Mouse (Mus musculus): ENCODE results near the gene Gm47791.
A peak's percentile ranks its signal among the peaks of the same experiment; 100 is the strongest.

The Gm47791 gene

DNA sequence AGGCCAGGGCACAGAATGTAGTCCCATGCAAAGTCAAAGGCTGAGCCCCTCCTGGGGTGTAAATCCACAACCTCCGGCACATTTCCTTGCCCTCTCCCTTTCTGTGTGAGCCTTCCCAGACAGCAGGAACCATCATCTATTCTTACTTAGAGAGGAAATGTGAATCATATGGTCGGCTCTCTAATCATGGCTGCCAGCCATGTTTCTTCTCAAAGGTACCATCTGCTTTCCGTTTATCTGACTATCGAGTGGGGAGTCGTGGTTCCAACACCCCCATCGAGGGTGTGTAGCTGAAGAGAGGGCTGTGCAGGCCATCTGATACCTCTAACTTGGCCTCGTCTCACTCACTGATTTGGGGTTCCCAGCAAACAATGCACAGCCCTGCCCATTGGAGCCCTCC, 17.0 kb upstream of the Gm47791 start:
- DNase-seq (ENCODE audit: extremely low read depth, insufficient read length, low spot score): no peak

DNA sequence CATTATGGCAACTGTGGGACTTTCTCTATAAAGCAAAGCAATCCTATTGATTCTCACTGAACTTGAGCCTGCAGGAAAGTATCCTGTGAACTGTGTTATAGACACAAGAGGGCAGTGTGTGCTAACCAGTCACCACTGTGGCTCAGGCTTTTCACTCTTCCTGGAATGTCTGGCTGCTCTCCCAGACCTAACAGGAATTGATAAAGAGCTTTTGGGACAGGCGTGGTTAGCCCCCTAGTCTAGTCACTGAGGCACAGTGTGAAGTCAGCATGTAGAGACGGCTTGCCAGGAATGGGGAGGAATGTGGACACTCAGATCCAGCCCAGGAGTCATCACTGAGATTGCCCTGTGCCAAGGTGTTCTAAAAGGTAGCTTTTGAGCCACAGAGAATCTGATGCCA, 16.4 kb upstream of the Gm47791 start:
- DNase-seq (ENCODE audit: extremely low read depth, insufficient read length, low spot score): peak; percentile 61

DNA sequence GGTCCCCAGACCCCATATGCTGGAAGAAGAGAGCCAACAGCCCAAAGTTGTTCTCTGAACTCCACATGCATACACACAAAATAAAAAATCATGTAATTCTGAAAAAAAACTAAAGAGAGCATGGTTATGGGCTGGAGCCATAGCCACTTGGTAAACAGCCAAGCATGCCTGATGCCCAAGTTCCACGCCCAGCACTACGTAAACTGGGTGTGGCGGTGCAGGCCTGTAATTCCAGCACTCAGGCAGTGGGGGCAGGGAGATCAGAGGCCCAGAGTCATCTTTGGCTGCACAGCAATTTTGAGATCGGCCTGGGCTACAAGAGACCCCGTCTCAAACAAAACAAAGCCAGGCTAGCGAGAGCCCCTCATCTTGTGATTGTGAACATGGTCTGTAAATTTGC, 14.5 kb upstream of the Gm47791 start:
- peak; percentile 40 for DNase-seq (ENCODE audit: extremely low read depth, insufficient read length, low spot score)

DNA sequence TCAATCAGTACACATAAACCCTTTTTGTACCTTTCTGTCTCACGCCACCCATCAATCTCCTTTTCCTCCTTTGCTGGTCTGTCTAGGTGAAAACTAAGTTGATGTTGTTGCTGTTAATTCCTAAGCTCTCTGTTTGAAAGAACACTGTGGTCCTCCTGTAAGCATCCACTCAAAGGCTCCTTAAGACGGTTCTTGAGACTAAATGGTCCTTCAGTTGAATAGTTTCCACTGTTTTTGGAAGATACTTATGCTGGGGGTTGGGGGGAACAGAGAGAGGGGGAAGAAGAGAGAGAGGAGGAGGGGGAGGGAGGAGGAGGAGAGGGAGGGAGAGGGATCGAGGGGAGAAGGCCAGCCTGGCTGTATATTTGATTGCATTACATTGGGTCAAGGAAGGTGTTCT, 12.5 kb upstream of the Gm47791 start:
- DNase-seq (ENCODE audit: extremely low read depth, insufficient read length, low spot score): no peak

DNA sequence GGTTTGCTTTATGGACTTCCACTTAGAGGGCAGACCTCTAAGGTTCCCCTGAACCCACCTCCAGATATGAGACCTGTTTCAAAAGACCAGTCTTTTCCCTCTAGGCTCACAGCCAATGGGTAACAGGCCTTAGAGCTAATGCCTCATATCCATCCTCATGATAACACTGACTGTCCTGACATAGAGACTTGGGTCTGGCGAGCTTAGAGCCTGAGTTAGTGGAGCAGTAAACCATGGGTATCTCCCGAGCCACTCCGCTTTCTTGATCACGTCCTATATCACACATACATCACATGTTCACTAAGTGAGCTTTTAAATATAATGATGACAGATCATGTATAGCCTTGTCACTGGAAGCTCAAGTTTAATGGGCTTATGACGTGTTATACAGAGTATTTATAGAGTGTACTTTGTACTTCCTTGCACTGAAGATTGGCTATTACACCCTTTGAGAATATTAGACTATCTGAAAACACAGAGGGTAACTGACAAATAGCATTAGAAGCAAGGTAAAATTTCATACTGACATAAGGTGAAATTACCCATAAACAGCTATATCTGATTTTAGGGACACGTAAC, 8.4 kb upstream of the Gm47791 start:
- no peak for DNase-seq (ENCODE audit: extremely low read depth, insufficient read length, low spot score)

DNA sequence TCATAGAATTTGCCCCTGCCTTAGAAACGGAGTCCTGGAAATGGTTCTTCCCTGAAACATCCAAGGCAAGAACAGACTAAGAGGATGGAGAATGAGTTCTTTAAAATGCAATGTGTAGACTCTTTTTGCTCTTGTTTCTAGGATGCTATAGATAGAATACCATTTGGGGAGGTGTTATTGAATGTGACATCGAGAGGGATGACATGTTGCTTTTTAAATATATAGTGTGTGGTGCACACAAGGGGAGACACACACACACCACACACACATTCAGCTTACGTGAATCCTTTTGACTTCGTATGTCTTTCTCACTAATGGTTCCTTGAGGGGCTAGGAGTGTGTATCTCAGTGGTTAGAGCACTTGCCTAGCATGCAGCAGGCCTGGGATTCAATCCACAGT, 4.2 kb upstream of the Gm47791 start:
- no peak for DNase-seq (ENCODE audit: extremely low read depth, insufficient read length, low spot score)

DNA sequence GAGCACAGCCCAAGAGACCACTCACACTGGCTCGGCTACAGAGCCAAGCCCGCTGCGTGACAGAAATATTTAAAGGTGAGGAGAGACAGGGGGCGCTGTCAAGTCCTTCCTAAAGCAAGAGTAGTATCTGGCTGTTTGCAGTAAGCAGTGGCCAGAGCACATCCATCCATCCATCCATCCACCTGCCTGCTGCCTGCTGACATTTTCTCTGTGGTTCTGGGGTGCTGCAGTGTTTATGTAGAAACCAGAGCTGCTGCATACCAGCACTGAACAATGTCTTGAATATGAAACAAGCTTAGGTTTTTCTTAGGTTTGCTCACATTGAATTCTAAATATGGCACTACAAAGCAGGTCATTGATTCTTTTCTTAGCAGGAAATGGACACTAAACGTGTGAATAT, 2.2 kb upstream of the Gm47791 start:
- DNase-seq (ENCODE audit: extremely low read depth, insufficient read length, low spot score): no peak

DNA sequence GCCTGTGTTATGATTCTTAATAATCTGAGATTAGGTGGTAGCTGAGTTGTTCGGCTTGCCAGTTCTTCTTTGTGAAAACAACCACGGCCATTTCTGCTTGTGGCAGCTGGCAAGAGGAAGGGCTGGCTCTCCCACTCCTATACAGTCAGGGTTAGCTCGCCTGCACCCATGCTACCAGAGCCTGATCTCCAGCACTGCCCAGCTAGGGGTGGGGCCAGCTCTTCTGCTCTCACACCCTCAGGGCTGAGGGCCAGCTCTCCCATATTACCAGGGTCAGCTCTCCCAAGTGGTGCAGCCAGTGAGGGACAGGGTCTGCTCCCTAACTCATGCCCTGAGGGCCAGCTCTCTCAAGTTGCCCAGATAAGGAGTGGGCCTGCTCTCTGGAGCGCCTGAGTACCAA, 1.4 kb upstream of the Gm47791 start:
- DNase-seq (ENCODE audit: extremely low read depth, insufficient read length, low spot score): no peak

DNA sequence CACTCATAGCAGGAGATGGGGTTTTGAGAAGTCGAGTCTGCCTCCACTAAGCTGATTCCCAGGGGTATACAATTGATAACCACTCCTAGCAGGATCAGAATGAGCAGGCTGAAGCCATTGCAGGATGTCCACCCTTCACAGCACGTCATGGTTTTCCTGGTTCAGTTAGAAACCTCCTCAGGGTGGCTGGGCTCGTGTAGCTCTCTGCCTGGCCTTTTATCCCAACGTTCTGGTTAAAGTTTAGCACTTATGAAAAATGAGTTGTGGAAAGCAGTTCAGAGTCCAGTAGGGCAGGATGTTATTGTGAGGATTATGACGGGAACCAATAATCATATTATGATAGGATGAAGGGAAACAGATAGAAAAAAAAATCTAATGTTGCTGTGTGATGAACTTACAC, 2.8 kb downstream of the Gm47791 start, which contains the start of gene Tm4sf20:
Gene Tm4sf20 (minus strand): TSS at position 193 of the 400 bp plus-strand sequence.
- no peak for DNase-seq (ENCODE audit: extremely low read depth, insufficient read length, low spot score)

DNA sequence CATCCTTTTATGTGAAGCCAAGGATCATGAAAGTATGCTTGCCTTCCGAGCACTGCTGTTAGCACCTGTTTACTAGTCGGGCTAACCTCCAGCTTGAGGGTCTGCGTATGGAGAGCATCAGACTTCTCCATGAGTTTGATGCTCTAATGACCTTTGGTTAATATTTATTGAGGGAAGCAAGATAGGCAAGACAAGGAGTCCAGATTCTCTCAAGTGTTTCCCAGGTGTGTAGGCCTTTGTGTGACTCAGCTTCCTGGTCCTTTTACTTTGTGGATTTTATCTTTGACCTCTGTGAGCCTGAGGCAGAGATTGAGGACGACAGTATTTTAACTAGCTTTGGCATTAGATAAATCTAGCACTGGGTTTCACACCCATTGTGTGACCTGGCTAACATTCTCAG, 4.4 kb downstream of the Gm47791 start:
- no peak for DNase-seq (ENCODE audit: extremely low read depth, insufficient read length, low spot score)

DNA sequence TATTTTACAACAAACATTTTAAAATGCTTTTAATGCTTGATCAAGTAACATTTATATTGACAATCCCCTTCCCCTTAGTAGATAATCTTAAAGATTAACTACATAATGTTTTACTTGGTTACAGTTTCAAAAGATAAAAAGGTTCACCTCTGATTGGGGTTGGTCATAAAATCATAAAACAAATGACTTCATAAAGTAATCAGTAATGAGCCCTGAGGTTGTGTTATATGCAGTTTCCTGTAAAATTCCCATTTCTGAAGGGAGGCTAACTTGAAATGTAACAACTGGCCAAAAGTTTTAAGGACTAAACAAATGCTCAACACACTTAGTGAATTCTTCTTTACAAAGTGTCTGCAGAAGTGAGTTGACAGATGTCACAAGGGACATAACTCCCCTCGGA, 4.8 kb downstream of the Gm47791 start:
- no peak for DNase-seq (ENCODE audit: extremely low read depth, insufficient read length, low spot score)

DNA sequence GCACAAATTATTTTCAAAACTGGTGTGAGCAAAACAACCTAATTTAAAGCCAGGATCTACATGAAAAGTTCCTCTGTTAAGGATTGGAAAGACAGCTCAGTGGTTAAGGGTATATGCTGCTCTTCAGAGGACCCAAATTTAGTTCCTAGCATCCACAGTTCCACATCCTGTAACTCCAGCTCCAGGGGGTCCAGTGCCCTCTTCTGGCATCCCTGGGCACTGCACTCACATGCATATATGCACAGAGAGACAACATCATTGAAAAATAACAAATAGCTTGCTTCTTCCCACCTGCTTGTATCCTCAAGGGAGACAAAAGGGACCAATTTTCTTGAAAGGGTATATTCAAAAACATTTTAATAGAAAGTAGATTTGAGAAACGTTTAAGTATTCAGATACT, 8.8 kb downstream of the Gm47791 start:
- DNase-seq (ENCODE audit: extremely low read depth, insufficient read length, low spot score): no peak

DNA sequence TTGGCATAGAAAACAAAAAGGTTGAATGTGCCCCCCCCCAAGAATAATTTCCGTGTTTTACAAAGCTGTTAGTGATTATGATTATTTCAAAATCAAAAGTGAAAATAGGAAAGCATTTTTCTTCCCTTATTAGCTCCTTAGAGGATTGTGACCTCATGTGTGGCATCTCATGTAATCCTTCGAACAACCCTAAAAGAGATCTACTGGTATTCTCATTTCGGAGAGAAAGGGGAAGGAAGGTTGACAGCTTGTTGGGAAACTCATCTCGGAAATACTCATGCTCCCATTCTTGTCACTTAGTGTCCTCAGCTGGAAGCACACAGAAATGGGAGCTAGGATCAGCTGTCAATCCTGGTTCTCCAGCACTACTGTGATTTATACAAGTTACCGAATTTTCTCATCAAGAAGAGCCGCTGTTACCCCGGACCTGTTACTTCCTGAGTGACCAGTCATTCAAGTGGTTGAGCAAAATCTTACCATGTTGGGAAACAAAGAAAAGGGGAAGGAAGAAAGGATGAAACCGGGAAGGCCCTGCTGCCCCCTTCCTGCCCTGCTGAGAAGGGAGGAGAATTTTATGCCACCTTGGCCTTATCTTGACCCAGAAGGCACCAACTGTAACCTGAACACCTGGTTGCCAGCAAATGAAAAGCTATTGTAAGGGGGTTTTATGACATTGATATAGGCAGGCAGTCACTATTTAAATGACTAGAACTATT, 9.4 kb downstream of the Gm47791 start:
- DNase-seq (ENCODE audit: extremely low read depth, insufficient read length, low spot score): no peak

DNA sequence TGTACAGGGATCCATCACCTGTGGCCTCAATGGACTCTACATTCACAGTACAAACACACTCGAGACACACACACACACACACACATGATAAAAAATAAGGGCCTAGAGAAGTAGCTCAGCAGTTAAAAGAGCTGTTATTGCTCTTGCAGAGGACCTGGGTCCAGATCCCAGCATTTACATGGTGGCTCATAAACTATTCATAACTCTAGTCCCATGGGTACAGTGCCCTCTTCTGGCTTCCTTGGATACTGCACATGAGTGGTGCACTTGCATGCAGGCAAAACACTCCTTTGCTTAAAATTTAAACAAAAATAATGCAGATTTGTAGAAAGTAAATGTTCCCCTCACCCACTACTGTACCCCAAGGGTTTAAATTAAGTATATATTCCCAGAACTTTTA, 11.5 kb downstream of the Gm47791 start:
- DNase-seq (ENCODE audit: extremely low read depth, insufficient read length, low spot score): no peak

DNA sequence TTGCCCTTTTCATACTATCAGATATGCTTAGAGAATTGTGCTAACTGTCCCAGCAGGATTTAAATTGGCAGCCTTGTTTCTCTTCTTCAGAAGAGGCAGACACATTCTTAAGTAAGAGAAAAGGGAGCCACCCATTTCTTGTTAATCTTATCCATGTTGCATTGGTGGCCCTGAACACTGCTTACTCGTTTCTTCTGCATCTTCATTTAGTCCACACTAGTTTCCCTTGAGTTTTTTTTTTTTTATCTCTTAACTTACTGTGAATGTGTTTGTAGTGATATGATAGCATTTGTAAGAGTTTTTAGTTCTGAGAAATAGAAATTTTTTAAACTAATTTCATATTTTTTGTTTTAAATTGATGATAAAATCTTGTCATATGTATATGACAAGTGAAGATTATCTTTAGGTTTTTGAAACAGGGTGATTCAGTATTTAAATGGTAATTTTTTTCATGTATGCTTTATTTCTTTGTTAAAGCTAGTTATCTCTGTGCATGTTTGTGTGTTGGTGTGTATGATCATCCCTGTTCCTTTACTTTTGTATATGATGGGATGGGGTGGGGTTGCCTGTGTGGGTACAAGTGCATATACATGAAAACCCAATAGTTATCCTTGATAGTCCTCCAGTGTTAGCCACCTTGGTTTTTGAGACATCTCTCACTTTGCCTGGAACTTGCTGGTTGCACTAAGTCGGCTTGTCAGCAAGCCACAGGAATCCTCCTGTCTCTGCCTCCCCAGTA, 23.2 kb downstream of the Gm47791 start:
- DNase-seq (ENCODE audit: extremely low read depth, insufficient read length, low spot score): no peak

DNA sequence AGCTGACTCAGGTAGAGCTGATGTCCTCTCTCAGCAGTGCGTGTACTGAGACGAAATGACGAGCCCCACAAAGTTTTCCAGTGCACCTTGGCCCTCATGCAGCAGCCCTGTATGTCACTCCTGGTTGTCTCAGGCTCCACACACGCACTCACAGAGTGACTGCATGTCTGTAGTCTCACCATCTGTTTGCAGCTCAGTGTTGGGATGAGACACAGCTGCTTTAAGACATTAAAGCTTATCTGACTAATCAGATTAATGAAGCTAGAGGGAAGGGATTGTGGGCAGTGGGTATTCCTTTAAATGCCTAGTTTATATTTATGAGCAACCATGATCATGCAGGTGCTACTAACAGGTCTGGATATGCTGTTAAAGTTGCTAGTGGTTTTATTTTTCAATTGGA, 24.6 kb downstream of the Gm47791 start:
- no peak for DNase-seq (ENCODE audit: extremely low read depth, insufficient read length, low spot score)

DNA sequence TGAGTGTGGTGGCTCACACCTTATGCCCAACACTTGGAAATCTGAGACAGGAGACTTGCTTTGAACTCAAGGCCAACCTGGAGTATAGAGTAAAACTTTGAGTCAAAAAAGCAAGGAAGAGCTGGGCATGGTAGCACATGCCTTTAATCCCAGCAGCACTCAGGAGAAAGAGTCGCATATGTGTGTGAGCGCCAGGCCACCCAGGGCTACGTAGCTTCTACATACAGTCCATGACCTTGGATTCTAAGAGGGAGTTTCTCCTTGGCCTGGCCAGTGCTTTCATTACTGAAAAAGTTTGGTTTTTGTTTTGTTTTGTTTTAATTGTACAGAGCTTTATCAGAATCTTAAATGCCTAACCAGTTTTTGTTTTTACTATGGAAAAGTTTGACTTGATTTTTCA, 27.1 kb downstream of the Gm47791 start:
- DNase-seq (ENCODE audit: extremely low read depth, insufficient read length, low spot score): no peak

DNA sequence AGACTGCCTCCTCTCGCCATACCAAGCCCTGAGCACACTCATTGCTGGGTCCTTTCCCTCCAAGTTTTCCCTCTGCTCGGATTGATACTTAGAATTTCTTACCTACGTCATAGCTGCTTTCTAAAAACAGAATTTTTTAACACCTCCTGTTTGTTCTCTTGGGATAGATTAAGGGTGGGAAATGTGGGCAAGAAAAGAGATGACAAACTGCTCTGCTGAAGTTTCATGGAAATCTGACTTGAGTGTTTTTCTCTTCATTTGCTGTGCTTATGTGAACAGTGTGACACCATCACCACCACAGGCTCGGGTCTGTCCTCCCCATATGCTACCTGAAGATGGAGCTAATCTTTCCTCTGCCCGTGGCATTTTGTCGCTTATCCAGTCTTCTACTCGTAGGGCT, 29.5 kb downstream of the Gm47791 start:
- no peak for DNase-seq (ENCODE audit: extremely low read depth, insufficient read length, low spot score)

DNA sequence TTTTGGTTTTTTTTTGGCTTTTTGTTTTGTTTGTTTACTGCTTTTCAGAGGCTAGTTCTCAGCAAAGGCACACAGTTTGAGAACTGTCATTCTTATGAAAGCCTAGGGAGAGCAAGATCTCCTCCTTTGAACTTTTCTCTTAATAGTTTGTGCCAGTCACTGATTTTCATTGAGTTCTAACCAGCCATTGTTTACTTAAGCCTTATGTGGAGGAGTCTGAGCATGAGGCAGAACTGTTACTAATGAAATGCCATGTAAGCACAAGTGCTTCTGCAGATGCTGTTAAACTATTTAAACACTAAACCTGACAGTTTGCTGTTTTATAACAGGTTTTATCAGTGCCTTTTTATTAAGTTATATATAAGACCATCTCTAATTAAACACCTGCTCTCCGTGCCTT, 33.0 kb downstream of the Gm47791 start:
- DNase-seq (ENCODE audit: extremely low read depth, insufficient read length, low spot score): no peak

DNA sequence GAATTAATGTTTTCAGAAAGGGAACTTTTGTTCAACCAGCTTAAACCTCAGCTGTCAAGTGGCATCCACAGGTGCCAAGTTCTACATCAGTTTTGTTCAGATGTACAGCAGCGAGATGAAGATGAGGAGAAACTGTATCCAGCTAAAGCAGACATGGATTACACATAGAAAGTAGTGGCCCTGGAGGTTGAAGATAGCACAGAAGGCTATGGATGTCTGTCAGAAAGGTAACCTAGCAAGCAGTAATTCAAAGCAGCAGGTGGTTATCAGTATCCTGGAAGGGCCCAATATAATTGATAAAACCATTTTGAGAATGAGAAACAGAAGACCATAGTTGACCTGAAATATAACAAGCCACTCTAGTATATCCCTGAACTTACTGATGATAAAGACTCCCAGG, 37.7 kb downstream of the Gm47791 start:
- no peak for DNase-seq (ENCODE audit: extremely low read depth, insufficient read length, low spot score)

DNA sequence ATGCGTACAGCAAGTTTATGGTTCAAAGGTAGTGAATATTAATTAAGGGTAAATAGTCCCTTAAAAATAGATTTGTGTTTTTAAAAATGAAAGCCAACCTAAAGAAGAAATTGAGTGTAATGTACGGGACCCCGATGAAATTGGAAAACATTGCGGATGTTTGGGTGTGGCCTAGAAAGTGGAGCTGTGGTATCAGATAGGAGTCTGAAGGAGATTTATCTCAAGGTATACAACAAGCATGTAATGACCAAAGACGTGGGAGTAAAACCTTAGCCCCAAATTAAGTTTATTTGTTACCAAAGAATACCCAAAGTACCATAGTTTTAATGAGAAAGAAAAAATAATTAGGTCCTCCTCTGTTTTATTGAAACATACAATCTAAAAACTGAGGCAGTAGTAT, 44.6 kb downstream of the Gm47791 start:
- DNase-seq (ENCODE audit: extremely low read depth, insufficient read length, low spot score): no peak

DNA sequence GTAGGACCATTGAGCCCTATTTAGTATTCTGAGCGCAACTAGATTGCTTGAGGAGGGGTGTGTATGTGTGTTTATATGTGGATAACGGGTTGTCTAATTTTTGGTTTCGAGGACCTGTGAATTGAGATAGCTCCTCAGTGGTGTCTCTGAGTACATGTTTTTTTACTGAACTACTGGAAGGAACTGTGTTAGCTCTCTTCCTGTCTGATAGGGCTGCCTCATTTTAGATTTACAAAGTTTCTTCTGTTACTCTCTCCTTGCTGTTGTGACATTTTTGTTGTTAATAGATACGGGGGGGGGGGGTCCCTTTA, 45.2 kb downstream of the Gm47791 start:
- DNase-seq (ENCODE audit: extremely low read depth, insufficient read length, low spot score): no peak
